Mouse (Mus musculus) neural tube, embryonic 15.5 days (tissue): ENCODE results near the gene Atp13a4. TPM values are rescaled to one million over a fixed set of nuclear protein-coding genes. Genes with fewer than 3 reads are reported as not detected.

Experiments used
- ATAC-seq: fragments of 200-750 bp; cut with Nextera tagmentation; 2 replicates; pipeline ENCODE4 v1.8.0; 2017; ENCODE audit warnings: mild to moderate bottlenecking, moderate TSS enrichment, moderate library complexity; ENCODE audit not compliant: low FRiP score
- H3K27ac ChIP-seq: fragments of 300-500 bp; sonication (generic); replicated peaks from 2 replicates; pipeline ENCODE4 v1.5.1; 2015; ENCODE audit warnings: mild to moderate bottlenecking, inconsistent platforms
- H3K27me3 ChIP-seq: fragments of 300-500 bp; sonication (generic); replicated peaks from 2 replicates; pipeline ENCODE4 v1.6.1; 2015; ENCODE audit warnings: inconsistent platforms
- H3K36me3 ChIP-seq: fragments of 300-500 bp; sonication (generic); 2 replicates; pipeline ENCODE4 v1.6.1; 2015; ENCODE audit warnings: inconsistent platforms
- H3K4me1 ChIP-seq: fragments of 300-500 bp; sonication (generic); 2 replicates; pipeline ENCODE4 v1.6.1; 2015; ENCODE audit warnings: inconsistent platforms
- H3K4me2 ChIP-seq: fragments of 300-500 bp; sonication (generic); 2 replicates; pipeline ENCODE4 v1.6.1; 2015; ENCODE audit warnings: inconsistent platforms, mild to moderate bottlenecking, moderate library complexity
- H3K4me3 ChIP-seq: fragments of 300-500 bp; sonication (generic); replicated peaks from 2 replicates; pipeline ENCODE4 v1.5.1; 2015; ENCODE audit warnings: mild to moderate bottlenecking, inconsistent platforms
- H3K9ac ChIP-seq: fragments of 300-500 bp; sonication (generic); replicated peaks from 2 replicates; pipeline ENCODE4 v1.6.1; 2015; ENCODE audit warnings: mild to moderate bottlenecking, inconsistent platforms
- H3K9me3 ChIP-seq: fragments of 300-500 bp; sonication (generic); replicated peaks from 2 replicates; pipeline ENCODE4 v1.6.1; 2016; ENCODE audit warnings: inconsistent platforms
- WGBS: fragments of 180-500 bp; shearing (Covaris S2); methylation state at CpG from one replicate; pipeline ENCODE4 v1.1.7; 2015; ENCODE audit warnings: mixed read lengths; 5-methylcytosine and 5-hydroxymethylcytosine counted together
- polyA plus RNA-seq: library from polyadenylated mRNA; unstranded; fragments of >200 nt; fragmentation: Nextera tagmentation; extraction: Ambion mirVana; gene quantifications from 2 replicates; pipeline ENCODE4 v1.2.1, GENCODE M21; 2015

The Atp13a4 gene
- polyA plus RNA-seq, 1 experiment from 2014 or later = 0.90 TPM

DNA sequence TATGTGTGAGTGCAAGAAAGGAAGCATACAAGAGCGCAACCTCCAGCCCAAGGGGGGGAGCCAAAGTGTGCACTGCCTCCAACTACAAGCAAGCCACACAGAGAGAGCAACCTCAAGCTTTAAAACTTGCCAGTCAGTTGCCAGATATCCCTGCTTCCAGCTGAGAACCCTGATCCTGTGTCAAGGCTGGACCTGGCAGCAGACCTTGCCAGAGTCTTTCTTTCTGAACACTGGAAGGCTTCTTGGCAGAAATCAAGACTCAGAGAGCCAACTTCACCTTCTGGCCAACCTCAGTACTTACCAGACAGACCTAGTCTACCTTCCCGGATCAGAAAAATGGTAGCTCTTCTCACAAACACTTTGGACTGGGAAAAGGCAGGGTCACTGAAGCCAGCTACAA is 145.6 kb downstream of the Atp13a4 start:
- Histone ChIP-seq H3K36me3 (no peaks in the 10 kb centered on the region), H3K4me1 (no peaks in the 10 kb centered on the region), H3K27me3 (no peaks in the 10 kb centered on the region), H3K4me2 (no peak overlapping the region), H3K27ac (no peak overlapping the region), H3K9ac (no peak overlapping the region), H3K4me3 (no peak overlapping the region), H3K9me3 (no peaks in the 10 kb centered on the region)
- ATAC-seq = no peak
- WGBS = 94% methylated on average over 2 of the region's 2 CpGs

- Histone ChIP-seq H3K9ac (no peak overlapping the region), H3K9me3 (no peaks in the 10 kb centered on the region), H3K4me3 (no peak overlapping the region), H3K4me2 (no peak overlapping the region), H3K36me3 (no peaks in the 10 kb centered on the region), H3K4me1 (0 out of 2 replicates have a peak, but pooled peaks cover 3% of the 10 kb centered on the region), H3K27me3 (no peaks in the 10 kb centered on the region), H3K27ac (no peak overlapping the region)
- WGBS = 91% methylated on average over 4 of the region's 4 CpGs
- no peak for ATAC-seq
Observed at GRCm38 (mm10) chr16:29384781-29385180, 159.9 kb downstream of the Atp13a4 start.

DNA sequence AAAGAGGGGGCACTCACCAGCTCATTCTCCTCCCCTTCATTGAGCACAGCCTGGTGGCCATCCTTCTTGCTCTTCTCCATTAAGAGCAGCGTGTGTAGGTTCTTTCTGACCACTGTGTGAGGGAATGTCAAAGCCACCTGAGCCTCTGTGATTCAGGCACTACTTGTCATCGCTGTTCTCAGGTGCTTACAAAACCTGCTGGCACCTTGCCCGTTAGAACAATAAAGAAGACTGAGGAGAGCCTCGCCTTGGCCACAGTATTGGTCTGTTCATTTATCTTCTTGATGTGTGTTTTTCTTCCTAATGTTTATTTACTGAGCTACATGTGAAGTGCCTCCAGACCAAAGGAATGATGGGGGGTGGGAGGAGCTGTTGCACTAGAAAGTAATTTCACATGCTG is 166.2 kb downstream of the Atp13a4 start, which contains the start of gene Atp13a5:
TSS of gene Atp13a5 (minus strand) at position 275 of the 400 bp plus-strand sequence.
- no peak for ATAC-seq
- WGBS = 76% methylated on average over 4 of the region's 4 CpGs
- Histone ChIP-seq H3K4me1 (no peaks in the 10 kb centered on the region), H3K9ac (no peak within 1 kb of the TSS), H3K27ac (no peak within 1 kb of the TSS), H3K4me2 (no peak within 1 kb of the TSS), H3K4me3 (no peak within 1 kb of the TSS), H3K36me3 (no peaks in the 10 kb centered on the region), H3K27me3 (no peaks in the 10 kb centered on the region), H3K9me3 (no peaks in the 10 kb centered on the region)

DNA sequence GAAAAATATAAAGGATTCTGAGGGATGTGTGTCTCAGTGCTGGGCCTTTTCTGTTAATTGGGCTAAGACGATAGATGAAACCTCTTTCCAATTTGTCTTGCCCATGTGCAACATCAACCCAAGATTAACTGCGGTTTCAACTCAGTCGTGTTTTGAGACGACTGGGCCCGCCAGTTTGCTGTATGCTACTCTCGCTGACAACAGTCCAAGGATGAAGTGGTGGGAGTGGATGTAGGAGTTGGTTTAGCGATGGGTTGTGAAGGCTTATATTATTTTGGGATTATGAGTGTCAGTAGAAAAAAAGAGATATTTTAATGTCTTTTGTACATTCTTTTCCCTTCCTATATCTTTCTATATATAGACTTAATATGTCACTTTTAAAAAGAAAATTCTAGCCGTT is 170.0 kb downstream of the Atp13a4 start:
- H3K9me3 ChIP-seq = no peaks in the 10 kb centered on the region
- no peak overlapping the region for H3K27ac ChIP-seq
- no peak overlapping the region for H3K4me2 ChIP-seq
- H3K27me3 ChIP-seq = no peaks in the 10 kb centered on the region
- no peak for ATAC-seq
- H3K36me3 ChIP-seq = no peaks in the 10 kb centered on the region
- H3K9ac ChIP-seq = no peak overlapping the region
- H3K4me3 ChIP-seq = no peak overlapping the region
- no peaks in the 10 kb centered on the region for H3K4me1 ChIP-seq
- WGBS = 89% methylated on average over 8 of the region's 8 CpGs

Other genes with a start within 250 kb of the Atp13a4 start
- gene Atp13a5, start 166.1 kb downstream of the Atp13a4 start, polyA plus RNA-seq = 1.0 and 1.4 TPM in 2 replicates
- gene Opa1, start 34.5 kb upstream of the Atp13a4 start, polyA plus RNA-seq = 36.5 and 39.3 TPM in 2 replicates